Mouse (Mus musculus) spleen, adult 2 months (tissue): Measurements from ENCODE around the gene Plcb4.

Source experiments
- CTCF ChIP-seq: fragments of 200-500 bp; IDR thresholded peaks from 2 replicates; pipeline ENCODE4 v1.5.1; 2011; ENCODE audit warnings: mild to moderate bottlenecking, inconsistent platforms; ENCODE audit not compliant: insufficient read depth, insufficient read length, insufficient replicate concordance; ENCODE audit errors: extremely low read depth
- POLR2A ChIP-seq: fragments of 200-500 bp; IDR thresholded peaks from 2 replicates; pipeline ENCODE4 v1.6.1; 2011; ENCODE audit warnings: low read depth, low read length, inconsistent platforms

GRCm38 (mm10) chr2:135619956-135620355 lies 38.9 kb upstream of the Plcb4 start:
- TF ChIP-seq CTCF (no peak), POLR2A (no peak)
